Mouse (Mus musculus) small intestine, adult 2 months (tissue): ENCODE results near the gene Spag9.

ENCODE experiments used
- CTCF ChIP-seq: fragments of 200-500 bp; IDR thresholded peaks from 2 replicates; pipeline ENCODE4 v1.5.1; 2012; ENCODE audit warnings: low read depth, mild to moderate bottlenecking, control low read depth, inconsistent platforms, low read length, moderate library complexity, mixed read lengths; ENCODE audit not compliant: insufficient replicate concordance, insufficient read length; ENCODE audit errors: extremely low read depth
- POLR2A ChIP-seq: fragments of 200-500 bp; IDR thresholded peaks from 2 replicates; pipeline ENCODE4 v1.6.1; 2012; ENCODE audit warnings: low read depth, mild to moderate bottlenecking, control low read depth, inconsistent platforms, low read length, moderate library complexity

DNA sequence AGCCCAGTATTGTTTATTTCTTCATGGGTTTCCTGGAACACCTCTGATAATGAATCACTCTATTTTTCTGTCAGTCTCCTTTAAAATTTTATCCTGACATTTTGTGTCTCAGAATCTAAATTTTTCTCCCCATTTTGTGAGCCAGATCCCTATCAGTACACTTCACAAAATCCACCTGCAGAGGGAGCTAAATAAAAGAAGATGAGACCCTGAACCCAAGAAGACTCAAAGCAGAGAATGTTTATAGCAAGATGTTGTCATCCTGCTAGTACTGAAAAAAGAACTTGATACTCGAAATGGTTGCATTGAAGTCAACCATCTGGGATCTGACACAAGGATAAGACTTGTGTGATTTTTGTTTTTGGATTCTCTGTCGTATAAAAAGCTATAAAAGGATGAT is 40.1 kb downstream of the Spag9 start:
- TF ChIP-seq CTCF = no peak
- no peak for TF ChIP-seq POLR2A
